Mouse (Mus musculus) lung, postnatal 10 days (tissue): ENCODE results near the gene Ip6k1.

ENCODE experiments used
- DNase-seq: peaks from one replicate; pipeline ENCODE4 v3.0.0; 2021

The Ip6k1 gene

DNA sequence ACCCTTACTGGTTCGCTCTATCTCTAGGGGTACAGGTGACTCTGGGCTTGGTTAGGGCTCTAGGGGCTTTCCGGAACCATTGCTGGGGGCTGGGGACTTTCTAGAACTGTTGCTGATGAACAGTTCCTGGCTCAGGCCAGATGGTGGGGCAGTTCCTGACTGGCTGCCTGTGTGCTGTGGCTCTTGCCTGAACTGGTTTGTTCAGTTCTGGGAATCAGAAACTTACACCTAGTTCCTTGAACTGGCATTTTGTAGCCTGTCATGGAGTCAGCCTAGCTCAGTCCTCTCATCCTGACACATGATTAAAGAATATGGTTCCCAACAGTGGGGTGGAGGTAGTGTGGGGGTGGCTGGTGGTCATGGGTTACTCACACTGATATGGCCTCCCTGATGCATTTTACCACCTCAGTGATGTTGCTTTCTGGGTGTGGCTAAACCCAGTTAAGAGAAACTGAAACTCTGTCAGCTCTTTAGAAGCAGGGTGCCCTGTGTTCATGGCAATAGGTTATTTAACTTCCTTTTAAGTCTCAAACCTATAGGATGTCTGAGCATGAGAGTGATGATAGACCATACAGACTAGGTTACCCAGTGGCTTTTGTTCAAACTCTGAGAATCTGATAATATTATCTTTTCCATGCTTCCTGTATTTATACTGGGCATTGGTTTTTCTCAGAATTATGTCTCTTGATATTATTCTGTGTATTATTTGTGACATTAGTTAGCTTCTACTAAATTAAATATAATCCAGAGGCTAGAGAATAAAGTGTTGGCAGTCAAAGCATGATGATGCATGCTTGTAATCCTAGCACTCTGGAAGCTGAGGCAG is 33.2 kb downstream of the Ip6k1 start:
- no peak for DNase-seq

DNA sequence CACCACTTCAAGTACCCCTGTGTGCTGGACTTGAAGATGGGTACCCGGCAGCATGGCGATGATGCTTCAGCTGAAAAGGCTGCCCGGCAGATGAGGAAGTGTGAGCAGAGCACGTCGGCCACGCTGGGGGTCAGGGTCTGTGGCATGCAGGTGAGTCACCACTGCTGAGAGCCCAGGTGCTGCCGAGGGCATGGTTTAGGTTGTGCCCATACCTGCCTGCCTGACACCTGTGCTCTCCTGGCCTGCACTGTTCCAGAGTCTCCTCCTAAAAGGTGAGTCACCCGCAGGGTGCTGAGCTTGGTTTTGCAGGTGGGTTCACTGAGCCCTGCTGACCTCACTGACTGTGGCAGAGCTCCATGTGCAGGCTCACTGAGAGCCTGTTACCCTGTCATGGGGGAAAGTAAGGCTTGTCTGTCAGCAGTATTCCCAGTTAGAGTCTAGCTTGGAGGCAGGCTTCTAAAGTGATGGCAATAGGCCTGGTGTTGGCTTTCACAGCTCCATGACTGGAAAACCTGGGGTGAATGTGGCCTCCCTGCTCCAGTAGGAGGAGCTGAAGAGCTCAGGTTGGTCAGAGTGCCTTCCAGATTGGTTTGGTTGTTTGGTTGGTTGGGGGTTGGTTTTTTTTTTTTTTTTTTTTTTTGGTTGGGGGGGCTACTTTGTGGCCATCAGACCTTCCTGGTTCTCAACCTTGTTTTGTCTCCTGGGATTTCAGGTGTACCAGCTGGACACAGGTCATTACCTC is 42.6 kb downstream of the Ip6k1 start:
- no peak for DNase-seq

- DNase-seq, result no peak
Measured at GRCm38 (mm10) chr9:108046582-108046981, 44.3 kb downstream of the Ip6k1 start.

GRCm38 (mm10) chr9:108047601-108048565 is 45.6 kb downstream of the Ip6k1 start:
- no peak for DNase-seq

GRCm38 (mm10) chr9:108048566-108048955 is 46.3 kb downstream of the Ip6k1 start:
- DNase-seq, result no peak

GRCm38 (mm10) chr9:108049016-108049455 is 46.7 kb downstream of the Ip6k1 start, which contains the start of gene Gmppb:
Gene Gmppb (plus strand): TSS chr9:108049242.
- peak; percentile 98 for DNase-seq

- no peak for DNase-seq
Measured at GRCm38 (mm10) chr9:108049561-108050251, 47.4 kb downstream of the Ip6k1 start.

DNA sequence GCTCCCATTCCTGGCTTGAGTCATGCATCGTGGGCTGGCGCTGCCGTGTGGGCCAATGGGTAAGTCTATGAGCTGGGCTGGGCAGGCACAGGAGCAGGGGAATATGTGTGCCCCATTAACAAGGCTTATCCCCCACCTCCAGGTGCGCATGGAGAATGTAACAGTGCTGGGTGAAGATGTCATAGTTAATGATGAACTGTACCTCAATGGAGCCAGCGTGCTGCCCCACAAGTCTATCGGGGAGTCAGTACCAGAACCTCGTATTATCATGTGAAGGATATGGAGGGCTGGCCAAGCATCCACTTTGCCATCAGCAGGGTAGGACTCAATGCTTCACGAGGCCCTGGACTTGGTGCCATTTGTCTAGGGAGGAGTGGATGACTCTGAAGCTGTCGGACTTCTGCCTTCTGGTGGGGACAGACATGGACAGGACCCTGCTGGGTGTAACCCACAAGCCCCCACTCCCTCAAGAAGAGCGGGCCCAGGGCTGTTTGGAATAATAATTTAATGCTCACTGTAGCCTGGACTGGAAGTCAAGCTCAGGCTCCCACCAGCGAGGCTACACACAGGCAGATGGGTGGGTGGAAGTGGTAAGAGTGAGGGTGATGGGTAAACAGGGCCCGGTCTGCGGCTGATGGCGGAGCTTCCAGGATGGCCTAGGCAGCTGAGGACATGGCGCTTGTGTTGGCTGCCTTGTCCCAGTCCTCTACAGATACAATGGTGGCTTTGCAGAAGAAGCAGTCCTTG is 49.1 kb downstream of the Ip6k1 start:
- DNase-seq, result no peak

DNA sequence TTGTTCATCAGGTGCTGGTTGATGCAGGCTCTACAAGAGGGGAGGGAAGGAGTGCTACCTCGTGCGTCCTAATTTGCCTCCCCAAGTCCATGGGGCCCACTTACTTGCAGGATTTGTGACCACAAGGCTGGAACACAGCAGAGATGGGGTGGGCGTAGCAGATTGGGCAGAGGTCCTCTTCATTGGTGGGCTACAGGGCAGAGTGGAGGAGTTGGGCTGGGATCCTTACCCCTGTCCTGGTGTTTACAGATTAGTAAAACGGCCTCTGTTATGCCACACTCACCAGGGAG is 49.6 kb downstream of the Ip6k1 start:
- no peak for DNase-seq

GRCm38 (mm10) chr9:108052411-108052810 is 50.1 kb downstream of the Ip6k1 start:
- DNase-seq, result no peak

GRCm38 (mm10) chr9:108052885-108053664 is 50.8 kb downstream of the Ip6k1 start, which contains the start of gene Amigo3:
Gene Amigo3 (plus strand): TSS chr9:108053159.
- DNase-seq, result peak; percentile 98

GRCm38 (mm10) chr9:108053665-108054225 is 51.4 kb downstream of the Ip6k1 start:
- no peak for DNase-seq

DNA sequence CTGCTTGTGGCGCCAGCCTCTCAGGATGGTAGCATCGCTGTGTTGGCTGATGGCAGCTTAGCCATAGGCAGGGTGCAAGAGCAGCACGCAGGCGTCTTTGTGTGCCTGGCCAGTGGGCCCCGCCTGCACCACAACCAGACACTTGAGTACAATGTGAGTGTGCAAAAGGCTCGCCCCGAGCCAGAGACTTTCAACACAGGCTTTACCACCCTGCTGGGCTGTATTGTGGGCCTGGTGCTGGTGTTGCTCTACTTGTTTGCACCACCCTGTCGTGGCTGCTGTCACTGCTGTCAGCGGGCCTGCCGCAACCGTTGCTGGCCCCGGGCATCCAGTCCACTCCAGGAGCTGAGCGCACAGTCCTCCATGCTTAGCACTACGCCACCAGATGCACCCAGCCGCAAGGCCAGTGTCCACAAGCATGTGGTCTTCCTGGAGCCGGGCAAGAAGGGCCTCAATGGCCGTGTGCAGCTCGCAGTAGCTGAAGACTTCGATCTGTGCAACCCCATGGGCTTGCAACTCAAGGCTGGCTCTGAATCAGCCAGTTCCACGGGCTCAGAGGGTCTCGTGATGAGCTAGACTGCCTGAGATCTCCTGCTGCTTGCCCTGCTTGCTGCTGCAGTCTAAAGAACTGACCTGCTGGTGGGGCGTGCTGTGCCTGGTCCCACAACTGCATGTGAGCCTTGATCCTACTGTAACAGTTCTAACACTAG is 52.2 kb downstream of the Ip6k1 start:
- no peak for DNase-seq

GRCm38 (mm10) chr9:108055061-108055460 is 52.8 kb downstream of the Ip6k1 start:
- DNase-seq, result no peak

DNA sequence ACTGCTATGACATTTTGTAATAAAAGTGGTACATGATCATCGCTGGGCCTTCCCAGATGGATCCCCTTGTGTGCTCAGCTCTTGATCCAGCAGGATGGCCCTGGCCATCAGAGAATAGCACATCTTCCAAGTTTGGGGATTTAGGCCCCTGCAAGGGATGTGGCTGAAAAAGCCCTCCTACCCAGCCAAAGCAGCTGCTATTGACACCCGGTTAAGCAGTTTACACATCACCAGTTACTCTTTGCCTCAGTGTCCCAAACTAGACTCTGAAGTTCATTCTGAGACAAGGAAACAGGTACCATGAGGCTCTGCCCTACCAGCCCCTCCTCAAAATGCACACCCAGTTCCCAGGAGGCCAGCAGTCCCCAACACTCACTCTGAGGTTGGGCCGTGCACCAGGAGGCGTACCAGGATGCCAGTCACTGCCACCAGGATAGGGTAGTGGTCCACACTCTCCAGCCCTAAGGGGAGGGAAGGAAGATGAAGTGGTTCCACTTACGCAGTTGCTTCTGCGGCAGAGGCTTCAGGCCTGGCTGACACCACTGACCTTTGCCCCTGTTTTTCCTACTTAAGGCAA is 53.4 kb downstream of the Ip6k1 start:
- no peak for DNase-seq

DNA sequence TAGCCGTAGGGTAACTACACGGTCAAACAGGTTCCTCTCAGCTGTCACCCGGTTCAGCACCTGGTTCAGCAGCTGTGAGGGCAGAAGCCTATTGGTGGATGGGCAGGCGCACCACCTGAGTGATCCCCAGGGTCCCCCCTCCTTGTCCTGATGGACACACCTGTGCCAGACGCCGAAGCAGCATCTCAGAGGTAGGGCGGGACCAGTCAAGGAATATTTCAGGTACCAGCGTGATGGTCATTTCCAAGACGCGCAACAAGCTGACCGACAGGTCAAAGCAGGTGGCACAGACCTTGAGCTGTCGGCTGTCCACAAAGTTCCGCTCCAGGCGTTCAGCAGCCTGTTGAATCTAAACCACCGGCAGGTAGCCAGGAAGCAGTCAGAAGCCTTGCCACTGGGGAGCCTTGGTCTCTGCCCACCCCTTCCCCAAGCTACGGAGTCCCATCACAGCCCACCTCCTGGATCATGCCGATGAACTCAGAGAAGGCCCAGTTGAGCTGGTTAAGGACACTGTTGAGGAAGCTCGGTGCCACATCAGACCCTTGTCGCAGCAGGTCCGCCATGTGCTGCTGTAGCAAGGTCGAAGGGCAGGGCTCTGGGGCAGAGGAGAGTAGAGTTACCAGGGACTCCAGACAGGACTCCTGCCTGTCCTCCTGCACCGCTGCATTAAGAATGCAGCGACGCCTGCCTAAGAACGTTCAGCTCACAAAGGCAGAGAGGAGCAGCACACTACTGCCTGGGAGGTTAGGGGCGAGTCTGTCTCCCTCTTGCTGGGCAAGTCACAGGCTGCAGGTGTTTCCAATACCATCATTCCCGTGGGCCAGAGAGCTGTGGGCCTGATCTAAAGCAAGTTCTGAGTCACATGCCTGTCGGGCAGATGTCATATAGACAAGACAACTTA is 54.3 kb downstream of the Ip6k1 start:
- DNase-seq, result no peak

GRCm38 (mm10) chr9:108057262-108057562 is 54.9 kb downstream of the Ip6k1 start:
- no peak for DNase-seq

DNA sequence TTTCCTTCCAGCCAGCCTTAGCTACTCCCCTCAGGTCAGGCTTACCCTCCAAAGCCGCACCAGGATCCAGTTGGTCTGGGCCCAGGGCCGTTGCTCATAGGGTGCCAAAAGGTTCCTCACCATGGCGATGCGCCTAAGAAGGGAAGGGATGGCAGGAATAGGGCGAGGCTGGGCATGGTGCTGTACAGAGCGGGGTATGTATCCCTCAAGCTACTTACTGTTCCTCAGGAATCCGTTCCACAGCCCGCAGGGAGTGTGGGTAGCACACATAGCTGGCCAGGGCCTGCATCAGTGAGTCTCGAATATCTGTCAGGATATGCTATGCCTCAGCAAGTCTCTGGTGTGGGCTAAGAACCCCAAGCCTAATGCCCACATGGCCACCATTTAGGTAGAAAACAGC is 56.0 kb downstream of the Ip6k1 start:
- DNase-seq, result no peak

GRCm38 (mm10) chr9:108062142-108062541 is 59.8 kb downstream of the Ip6k1 start:
- no peak for DNase-seq
